Mouse (Mus musculus) embryonic fibroblast, embryonic 13.5 days (primary cell): ENCODE data around the gene Ephb1. TPM values are rescaled to one million over a fixed set of nuclear protein-coding genes. Genes with fewer than 3 reads are reported as not detected.

Experiments
- H3K27ac ChIP-seq: 2 replicates; pipeline ENCODE4 v1.5.1; 2012; ENCODE audit warnings: low read length, control low read depth, inconsistent platforms; ENCODE audit not compliant: insufficient read depth
- H3K4me1 ChIP-seq: 2 replicates; pipeline ENCODE4 v1.6.1; 2011; ENCODE audit warnings: low read length; ENCODE audit not compliant: control insufficient read depth, insufficient read depth
- H3K4me3 ChIP-seq: 2 replicates; pipeline ENCODE4 v1.5.1; 2011; ENCODE audit warnings: mild to moderate bottlenecking, control low read depth, low read length; ENCODE audit not compliant: insufficient read depth
- CTCF ChIP-seq: IDR thresholded peaks from 2 replicates; pipeline ENCODE4 v1.5.1; 2011; ENCODE audit warnings: mild to moderate bottlenecking, control low read depth, low read length, moderate library complexity, borderline replicate concordance; ENCODE audit not compliant: insufficient read depth
- POLR2A ChIP-seq: IDR thresholded peaks from 2 replicates; pipeline ENCODE4 v1.6.1; 2011; ENCODE audit warnings: low read depth, mild to moderate bottlenecking, control low read depth, low read length, moderate library complexity
- polyA plus RNA-seq: library from polyadenylated mRNA; stranded (reverse); fragments of >200 nt; gene quantifications from 2 replicates; pipeline ENCODE4 v1.2.4, GENCODE M21; 2011; ENCODE audit warnings: low read depth; ENCODE audit not compliant: missing spikeins, insufficient read length

Ephb1 gene
- polyA plus RNA-seq, 1 experiment: 0.18 TPM

DNA sequence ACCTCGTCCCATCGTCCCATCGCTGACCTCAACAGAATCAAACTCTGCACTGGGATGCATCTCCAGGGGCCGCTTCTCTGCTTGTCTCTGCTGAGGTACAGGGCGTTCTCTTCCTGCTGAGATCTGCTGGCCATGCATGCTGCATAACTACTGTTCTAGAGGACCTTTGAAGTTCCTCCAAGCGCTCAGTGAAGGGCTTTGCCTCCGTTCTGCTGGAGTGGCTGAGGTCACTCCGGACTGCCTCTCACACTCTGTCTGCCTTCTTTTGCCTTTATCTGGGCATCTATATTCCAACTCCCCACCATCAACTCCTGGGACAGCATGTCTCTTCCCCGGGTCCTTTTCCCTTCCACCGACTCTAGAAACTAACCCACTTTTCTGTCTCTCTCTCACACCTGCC is 352.3 kb downstream of the Ephb1 start:
- Histone ChIP-seq H3K4me3 (no peak overlapping the region), H3K27ac (no peak overlapping the region), H3K4me1 (no peaks in the 10 kb centered on the region)
- TF ChIP-seq CTCF: no peak
- TF ChIP-seq POLR2A: no peak

DNA sequence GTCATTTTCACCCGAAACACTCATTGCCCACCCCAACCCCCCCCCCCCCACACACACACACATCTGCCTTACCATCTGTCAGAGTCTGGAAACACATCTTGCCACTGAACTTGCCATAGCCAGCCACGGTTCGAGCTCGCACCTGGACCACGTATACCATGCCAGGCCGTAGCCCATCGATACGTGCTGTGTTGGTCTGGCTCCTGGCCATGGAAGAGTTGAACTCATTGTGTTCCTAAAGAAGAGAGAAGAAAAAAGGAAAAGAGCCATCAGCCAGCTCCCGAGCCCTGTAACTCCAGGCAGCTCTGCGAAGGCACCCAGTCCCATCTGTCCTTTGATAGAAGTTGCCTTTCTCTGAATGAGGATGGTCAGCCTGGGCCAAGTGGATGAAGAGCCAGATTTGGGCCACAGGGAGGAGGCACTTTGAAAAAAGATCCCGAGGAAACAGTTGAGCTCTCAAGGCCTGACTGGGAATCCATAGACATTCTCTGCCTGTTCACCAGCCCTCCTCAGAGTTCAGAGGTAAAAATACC is 352.8 kb downstream of the Ephb1 start:
- H3K4me1 ChIP-seq: no peaks in the 10 kb centered on the region
- H3K27ac ChIP-seq: no peak overlapping the region
- H3K4me3 ChIP-seq: no peak overlapping the region
- no peak for TF ChIP-seq CTCF
- no peak for TF ChIP-seq POLR2A

DNA sequence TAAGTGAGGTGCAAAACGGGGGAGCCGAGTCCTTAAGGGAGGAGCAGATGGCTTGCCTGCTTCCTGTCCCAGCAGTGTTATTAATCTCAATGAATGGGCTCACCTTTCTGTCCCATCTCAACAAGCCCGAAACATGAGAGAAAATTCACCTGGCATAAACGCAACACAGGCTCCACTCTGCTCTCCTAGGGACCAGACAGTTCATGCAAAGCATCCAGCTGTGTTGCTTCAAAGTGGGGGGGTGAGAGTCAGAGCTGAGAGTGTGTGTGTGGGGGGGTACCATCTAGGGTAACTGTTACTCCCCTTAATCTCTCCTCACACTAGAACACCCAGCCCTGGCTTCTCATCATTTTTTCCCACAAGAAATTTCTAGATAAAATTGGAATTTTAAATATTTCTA is 354.8 kb downstream of the Ephb1 start:
- H3K27ac ChIP-seq: no peak overlapping the region
- no peak for TF ChIP-seq POLR2A
- no peak for TF ChIP-seq CTCF
- H3K4me3 ChIP-seq: no peak overlapping the region
- H3K4me1 ChIP-seq: no peaks in the 10 kb centered on the region

- Histone ChIP-seq H3K4me1 (no peaks in the 10 kb centered on the region), H3K27ac (no peak overlapping the region), H3K4me3 (no peak overlapping the region)
- TF ChIP-seq CTCF (no peak), POLR2A (no peak)
These were observed 357.6 kb downstream of the Ephb1 start for GRCm38 (mm10) chr9:101996771-101997500.

GRCm38 (mm10) chr9:101996183-101996582 is 358.3 kb downstream of the Ephb1 start:
- H3K4me1 ChIP-seq: no peaks in the 10 kb centered on the region
- H3K4me3 ChIP-seq: no peak overlapping the region
- no peak for TF ChIP-seq POLR2A
- TF ChIP-seq CTCF: no peak
- H3K27ac ChIP-seq: no peak overlapping the region

GRCm38 (mm10) chr9:101995423-101996156 is 358.9 kb downstream of the Ephb1 start:
- Histone ChIP-seq H3K27ac (no peak overlapping the region), H3K4me1 (no peaks in the 10 kb centered on the region), H3K4me3 (no peak overlapping the region)
- no peak for TF ChIP-seq POLR2A
- TF ChIP-seq CTCF: no peak

GRCm38 (mm10) chr9:101994086-101994485 is 360.4 kb downstream of the Ephb1 start:
- no peak for TF ChIP-seq CTCF
- no peak for TF ChIP-seq POLR2A
- no peak overlapping the region for H3K4me3 ChIP-seq
- no peak overlapping the region for H3K27ac ChIP-seq
- H3K4me1 ChIP-seq: no peaks in the 10 kb centered on the region

GRCm38 (mm10) chr9:101990836-101991235 is 363.7 kb downstream of the Ephb1 start:
- no peaks in the 10 kb centered on the region for H3K4me1 ChIP-seq
- H3K4me3 ChIP-seq: no peak overlapping the region
- TF ChIP-seq POLR2A: no peak
- TF ChIP-seq CTCF: no peak
- H3K27ac ChIP-seq: no peak overlapping the region

- H3K4me3 ChIP-seq: no peak overlapping the region
- TF ChIP-seq CTCF (no peak), POLR2A (no peak)
- no peak overlapping the region for H3K27ac ChIP-seq
- no peaks in the 10 kb centered on the region for H3K4me1 ChIP-seq
These were observed 364.5 kb downstream of the Ephb1 start for GRCm38 (mm10) chr9:101990032-101990431.

DNA sequence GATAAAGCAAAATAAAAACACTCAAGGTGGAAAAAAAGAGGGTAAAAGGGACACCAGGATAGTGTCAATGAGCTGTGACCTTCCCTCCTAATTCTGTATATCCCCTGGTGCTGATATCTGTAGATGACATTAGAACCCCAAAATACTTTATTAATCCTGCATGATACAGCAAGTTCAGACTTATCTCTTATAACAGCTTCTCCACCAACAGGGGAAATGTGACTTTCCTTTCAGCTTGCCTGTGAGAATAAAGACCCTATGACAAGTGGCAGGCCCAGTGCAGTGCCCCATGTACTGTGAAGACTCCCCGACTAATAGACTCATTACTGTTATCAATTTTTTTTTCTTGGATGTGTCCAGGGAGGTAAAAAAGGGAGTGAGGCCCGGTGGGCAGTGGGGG is 367.6 kb downstream of the Ephb1 start:
- TF ChIP-seq CTCF (no peak), POLR2A (no peak)
- no peak overlapping the region for H3K4me3 ChIP-seq
- H3K4me1 ChIP-seq: no peaks in the 10 kb centered on the region
- no peak overlapping the region for H3K27ac ChIP-seq
